Mouse (Mus musculus): ENCODE data around the gene Ly6g6c. TPM values are rescaled to one million over a fixed set of nuclear protein-coding genes. Genes with fewer than 3 reads are reported as not detected.

The Ly6g6c gene
- total RNA-seq, 2 experiments from 2014 or later: not detected

DNA sequence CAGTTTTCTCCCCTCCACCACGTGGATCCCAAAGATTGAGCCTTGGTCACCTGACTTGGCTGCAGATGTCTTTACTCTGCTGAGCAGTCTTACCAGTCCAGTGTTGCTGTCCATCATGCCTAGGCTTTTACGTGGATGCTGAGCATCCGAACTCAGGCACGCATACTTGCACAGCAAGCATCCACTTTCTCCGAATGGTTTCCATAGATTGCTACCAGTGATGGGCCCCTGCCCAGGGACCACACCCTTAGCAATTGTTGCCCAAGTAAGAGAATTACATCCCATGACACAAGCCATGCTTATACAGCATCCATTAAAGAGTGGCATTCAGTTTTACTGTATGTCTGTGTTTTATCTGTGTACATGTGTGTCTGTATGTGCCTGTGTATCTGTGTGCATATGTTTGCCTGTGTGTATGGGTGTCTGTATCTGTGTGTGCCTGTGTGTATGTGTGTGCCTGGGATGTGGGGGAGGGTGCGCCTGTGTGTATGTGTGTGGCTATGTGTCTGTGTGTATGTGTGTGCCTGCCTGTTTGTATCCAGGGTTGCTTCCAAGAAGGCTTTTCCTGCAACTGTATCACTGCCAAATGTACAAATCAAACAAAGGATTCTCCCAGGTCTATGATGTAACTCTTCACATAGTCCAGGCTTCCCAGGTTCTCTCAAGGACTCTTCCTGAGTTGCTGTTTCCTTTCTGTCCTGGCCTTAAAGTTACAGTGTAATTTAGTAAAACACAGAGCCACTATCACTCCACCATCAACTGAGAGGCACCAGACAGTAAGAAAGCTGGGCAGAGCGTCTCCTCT lies 9.3 kb upstream of the Ly6g6c start:
- DNase-seq (ENCODE audit: low spot score in 2 of 2): no peak

DNA sequence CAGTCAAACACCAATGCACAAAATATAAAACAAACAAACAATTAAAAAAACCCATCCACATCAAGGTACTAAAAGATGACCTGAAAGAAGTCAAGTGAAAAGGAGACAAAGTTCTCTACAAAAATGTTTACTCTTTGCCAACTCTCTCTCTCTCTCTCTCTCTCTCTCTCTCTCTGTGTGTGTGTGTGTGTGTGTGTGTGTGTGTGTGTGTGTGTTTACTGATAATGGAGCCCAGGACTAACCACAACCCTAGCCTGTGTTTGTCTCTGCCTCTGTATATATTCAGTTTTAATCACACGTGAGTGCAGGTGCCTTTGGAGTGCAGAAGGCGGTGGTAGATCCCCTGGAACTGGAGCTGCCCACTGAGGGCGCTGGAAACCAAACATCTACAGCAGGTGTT lies 8.1 kb upstream of the Ly6g6c start:
- no peak for DNase-seq (ENCODE audit: low spot score in 2 of 2)

DNA sequence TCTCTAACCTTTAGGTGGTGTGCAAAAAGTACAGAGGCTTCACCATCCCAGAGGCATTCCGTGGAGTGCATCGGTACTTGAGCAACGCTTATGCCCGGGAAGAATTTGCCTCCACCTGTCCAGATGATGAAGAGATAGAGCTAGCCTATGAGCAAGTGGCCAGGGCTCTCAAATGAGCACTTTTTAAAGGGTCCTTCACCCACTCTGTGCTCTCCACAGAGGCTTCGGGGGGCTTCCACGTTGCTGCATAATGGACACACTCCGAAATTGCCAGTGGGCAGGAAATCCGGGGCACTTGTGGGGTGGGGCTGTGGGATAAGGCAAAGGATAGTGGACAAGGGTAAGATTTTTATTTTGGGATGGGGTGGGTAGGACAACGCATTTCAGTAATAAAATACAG lies 6.9 kb upstream of the Ly6g6c start:
- no peak for DNase-seq (ENCODE audit: low spot score in 2 of 2)

DNA sequence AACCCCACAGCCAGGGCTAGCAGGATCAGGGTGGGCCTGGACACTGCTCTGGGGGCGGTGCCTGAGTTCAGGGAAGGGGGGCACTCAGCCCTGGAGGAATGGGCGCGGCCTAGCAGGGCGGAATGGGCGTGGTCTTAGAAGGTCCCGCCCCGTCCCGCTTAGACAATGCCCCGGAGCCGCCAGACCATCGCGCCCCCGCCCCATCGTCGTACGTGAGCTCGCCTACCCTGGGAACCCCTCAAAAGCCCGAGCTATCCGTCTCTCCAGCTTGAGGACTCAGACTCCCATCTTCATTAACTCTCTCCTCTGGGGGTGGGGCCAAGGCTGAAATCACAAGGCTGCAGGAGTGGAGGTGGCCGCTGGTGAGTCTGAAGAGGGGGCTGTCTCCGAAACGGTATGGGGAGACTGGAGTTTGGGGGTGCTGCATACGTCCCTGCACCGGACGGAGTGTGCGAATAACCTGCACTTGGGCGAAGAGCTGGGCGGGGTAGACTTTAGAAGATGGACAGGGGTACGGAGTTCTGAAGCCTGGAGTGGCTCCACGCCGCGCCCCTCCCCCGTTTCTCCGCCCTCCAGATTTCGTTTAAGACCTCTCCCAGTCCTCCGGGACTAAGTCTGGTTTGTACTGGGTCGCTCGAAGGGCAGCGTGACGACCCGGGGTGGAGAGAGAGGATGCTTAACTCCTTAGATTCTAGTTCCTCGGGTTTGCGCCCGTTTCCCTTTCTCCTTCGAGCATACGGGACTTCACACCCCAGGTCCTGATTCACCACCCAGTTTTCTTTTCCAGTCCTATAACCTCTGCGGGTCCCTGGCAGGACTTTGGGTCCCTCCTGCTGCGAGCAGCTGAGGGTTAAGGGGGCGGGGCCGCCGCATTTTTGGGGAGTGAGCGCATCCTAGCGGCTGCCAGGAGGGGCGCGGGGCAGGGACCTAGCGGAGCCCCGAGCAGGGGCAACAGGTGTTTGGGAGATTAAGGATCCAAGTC lies 6.0 kb upstream of the Ly6g6c start, which contains the start of gene Ddah2:
TSS of gene Ddah2 (plus strand) at position 125 of the 982 bp plus-strand sequence.
- DNase-seq (ENCODE audit: low spot score in 2 of 2): peak; percentile 39 to 66

DNA sequence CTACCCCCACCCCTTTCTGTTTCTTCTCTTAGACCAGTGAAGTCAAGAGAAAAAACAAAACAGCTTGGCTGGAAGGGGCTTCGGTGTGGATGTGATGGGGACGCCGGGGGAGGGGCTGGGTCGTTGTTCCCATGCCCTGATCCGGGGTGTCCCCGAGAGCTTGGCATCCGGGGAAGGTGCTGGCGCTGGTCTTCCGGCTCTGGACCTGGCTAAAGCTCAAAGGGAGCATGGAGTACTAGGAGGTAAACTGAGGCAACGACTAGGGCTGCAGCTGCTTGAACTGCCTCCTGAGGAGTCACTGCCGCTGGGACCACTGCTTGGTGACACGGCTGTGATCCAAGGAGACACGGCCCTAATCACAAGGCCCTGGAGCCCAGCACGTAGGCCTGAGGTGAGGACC lies 5.1 kb upstream of the Ly6g6c start:
- DNase-seq (ENCODE audit: low spot score in 2 of 2): no peak

DNA sequence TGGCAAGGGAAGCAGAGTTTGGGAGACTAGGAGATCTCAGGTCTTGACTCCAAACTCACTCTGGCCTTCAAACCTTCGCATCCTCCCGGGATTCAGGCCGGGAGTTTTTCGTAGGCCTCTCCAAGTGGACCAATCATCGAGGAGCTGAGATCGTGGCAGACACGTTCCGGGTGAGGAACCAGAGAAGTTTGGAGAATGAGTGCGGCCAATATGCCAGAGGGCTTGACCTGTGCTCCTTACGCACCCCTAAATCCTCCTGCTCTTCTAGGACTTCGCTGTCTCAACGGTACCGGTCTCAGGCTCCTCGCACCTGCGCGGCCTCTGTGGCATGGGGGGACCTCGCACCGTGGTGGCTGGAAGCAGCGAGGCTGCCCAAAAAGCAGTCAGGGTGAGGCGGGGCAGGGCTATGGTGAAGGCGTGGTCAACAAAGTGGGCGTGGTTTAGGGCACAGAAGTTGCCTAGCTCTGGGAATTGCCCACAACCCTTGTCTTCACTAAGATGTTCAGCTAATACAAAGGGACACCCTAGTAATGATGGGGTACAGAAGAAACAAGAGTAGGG lies 4.4 kb upstream of the Ly6g6c start:
- no peak for DNase-seq (ENCODE audit: low spot score in 2 of 2)

DNA sequence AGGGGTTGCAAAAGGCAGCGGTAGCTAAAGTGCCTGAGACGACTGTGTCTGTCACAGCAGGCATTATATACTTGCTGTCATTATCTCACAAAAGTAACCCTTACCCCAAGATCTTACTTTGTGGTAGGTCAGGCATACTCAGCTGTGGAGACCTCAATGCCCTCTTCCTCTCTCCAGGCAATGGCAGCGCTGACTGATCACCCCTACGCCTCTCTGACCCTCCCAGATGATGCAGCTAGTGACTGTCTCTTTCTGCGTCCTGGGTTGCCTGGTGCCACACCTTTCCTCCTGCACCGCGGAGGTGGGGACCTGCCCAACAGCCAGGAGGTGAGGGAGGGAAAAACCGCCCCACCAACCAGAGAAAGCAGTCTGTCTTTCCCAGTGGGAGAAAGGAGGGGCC lies 3.9 kb upstream of the Ly6g6c start:
- DNase-seq (ENCODE audit: low spot score in 2 of 2): no peak

DNA sequence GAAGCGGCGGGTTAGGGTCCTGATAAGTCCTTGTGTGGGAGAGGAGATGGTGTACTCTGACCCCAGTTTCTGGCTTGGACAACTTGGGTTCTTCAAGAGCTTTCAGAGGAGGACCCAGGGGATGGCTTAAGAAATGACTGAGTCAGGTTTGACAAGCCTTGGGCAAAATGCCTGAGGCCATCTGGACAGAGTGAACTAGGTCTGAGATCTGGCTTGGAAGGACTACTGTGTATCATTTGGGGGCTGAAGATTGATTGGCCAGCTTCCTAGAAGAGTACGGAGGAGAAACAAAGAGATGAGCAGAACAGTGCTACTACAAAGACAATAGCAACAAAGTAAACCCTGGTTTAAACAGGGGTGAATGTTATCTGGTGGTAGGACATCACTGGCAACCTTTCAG lies 1.7 kb upstream of the Ly6g6c start:
- DNase-seq (ENCODE audit: low spot score in 2 of 2): no peak

DNA sequence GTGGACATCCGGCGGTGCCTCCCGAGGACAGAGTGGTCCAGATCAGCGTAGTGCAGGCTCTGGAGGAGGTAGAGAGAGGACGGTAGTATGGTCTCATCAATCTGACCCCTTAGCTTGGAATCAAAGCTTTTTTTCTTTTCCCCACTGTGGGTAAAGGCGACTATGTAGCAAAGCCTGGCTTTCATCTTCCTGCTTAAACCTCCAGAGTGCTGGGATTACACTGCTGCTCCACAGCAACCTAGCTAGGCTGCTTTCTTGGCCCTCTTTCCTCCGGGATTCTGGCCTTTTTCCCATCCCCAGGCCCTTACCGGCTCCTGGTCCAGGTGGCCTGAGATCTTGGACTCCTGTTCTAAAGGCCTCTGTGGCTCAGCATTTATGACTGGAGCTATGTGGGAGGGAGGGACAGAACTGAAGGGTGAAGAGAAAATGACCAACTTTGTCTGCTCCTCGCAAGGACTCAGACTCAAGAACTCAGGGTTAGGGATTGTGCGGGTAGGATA lies 760 bp upstream of the Ly6g6c start:
- DNase-seq (ENCODE audit: low spot score in 2 of 2): no peak

DNA sequence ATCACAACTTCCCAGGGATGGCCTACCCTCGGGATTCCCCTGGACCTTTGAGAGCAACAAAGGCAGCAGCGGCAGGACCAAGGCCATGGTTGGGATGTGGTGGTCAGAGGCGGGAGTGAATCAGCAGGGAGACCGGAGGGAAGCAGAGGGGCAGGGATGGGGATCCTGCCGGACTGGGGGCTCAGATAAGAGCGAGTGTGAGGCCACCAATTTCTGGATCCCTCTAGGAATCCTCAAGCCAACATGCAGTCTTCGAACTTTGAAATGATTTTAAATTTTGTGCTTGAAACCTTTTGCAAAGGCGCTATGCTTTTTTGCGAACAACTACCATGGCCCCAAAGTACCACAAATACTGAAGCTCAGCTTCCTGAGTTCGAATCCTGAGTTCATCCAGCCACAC lies 896 bp downstream of the Ly6g6c start, which contains the start of gene Mpig6b:
TSS of gene Mpig6b (minus strand) at position 101 of the 400 bp plus-strand sequence.
- no peak for DNase-seq (ENCODE audit: low spot score in 2 of 2)

DNA sequence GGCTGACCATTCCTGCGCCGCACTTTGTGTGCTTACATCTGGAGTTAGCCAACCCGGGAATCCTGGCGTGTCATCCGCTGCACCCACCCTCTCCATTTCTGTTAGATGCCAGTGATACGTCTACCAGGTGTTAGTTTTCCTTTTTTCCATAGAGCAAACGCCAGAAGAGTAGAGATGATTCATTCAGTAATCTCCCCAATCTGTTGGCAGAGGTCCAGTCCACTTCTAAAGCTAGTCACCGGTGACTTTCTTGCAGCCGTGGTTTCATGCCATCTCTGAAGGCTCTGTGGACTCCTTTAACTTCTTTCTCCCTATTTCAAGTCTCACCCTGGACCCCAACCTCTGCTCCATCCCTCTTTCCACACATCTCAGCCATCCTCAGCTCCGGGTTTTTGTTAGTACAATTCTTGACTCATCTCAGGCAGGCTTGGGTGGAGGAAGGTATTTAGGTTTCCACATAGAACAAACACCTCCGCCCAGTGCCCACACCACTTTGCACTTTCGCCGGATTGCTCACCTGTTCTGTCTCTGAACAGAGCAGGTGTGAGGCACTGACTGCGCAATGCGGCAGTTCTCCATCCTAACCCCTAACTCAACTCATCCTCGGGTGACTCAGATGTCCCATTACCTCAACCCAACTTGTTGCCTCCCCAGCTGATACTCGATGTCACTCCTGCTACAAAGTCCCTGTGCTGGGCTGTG lies 3.2 kb downstream of the Ly6g6c start:
- no peak for DNase-seq (ENCODE audit: low spot score in 2 of 2)

DNA sequence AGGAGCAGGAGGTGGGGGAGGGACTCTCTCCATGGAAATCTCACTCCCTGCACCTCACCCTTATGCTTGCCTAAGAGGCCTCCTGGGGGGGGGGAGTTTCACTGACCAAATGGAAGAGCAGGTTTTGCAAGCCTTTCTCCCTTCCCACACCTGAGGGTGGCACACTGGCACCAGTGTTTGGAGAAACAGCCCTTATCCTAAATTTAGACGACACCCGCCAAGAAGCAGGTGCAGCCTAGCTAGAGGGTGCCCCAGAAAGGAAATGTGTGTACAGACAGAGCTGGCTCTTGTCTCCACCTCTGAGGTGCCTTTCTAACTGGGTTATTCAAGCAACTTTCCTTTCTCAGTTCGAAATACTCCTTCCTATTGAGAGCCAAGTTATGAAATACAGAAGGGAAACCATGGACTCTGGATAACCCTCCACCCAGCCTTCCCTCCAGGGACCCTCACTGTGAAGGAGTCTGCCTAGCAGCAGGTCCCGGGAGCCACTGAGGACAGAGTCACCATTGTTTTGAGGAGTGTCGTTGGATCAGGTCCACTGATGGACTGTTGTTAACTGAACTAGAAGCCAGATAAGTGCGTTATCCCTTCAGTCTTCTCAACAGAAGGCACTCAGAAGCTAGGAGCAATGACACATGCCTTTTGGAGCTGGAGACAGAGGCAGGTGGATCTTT lies 5.5 kb downstream of the Ly6g6c start:
- no peak for DNase-seq (ENCODE audit: low spot score in 2 of 2)

DNA sequence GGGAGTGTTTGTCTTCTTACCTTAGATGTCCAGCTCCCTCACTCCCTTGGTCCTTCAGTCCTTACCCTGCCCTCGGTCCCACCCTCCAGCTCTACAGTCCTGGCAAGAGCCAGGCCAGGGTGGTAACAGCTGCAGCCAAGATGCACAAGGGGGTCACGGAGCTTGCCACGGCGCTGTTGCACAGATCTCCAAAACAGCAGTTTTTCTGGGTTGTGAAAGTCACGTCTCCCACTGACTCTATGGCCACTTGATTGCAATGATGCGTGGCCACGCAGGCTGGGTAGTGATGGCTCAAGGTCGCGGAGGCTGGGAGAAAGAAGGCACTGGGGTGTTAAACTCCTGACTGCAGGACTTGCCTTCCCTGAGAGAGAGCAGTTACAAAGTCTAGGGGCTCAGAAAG lies 6.3 kb downstream of the Ly6g6c start:
- DNase-seq (ENCODE audit: low spot score in 2 of 2): no peak

DNA sequence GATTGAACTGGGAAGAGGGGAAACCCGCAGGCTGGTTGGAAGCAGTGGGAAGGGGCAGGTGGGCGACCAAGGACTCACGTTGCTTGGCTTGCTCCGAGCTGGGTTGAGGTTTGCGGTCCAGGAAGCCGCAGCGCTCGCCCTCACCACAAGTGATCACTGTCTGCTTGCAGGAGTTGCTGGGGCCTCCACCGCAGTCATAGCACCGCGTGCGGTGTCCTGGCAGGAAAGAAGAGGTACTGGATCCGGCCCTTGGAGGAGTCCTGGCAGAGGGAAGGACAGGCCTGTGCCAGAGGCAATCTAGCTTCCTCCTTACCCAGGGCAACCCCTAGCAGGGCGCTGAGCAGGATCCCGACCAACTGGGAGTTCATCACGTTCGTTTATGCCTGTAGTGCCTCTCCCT lies 8.9 kb downstream of the Ly6g6c start:
- no peak for DNase-seq (ENCODE audit: low spot score in 2 of 2)

DNA sequence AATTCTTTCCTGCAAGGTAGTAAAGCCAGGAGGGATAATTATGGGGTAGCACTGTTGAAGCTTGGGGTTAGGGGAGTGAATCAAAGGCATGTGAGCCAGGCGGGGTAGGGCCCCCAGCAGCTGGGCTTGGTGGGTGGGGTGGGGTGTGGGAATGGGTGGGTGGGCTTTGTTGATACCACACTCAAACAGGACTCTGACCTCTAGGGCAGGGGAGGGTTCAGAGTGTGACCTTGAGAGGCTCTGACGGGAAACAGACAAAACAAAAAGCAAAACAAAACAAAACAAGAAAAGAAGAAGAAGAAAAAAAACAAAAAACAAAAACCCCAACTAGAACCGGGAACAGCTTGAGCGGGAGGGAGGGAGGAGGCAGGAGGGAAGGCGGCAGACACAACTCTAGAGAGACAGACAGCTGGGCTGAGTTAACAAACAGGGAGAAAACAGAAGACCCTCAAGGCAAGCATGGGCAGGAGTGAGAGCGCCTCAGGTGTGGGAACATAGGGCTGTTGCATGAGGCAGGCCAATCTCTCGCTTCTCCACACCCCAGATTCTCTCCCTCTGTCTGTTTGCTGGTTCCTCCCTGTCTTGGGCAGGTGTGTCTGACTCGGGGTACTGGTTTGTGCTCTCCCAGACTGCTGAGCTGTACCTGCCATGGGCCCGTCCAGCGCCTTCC lies 11.5 kb downstream of the Ly6g6c start, which contains the start of gene Ly6g6e:
TSS of gene Ly6g6e (plus strand) at position 396 of the 670 bp plus-strand sequence.
- no peak for DNase-seq (ENCODE audit: low spot score in 2 of 2)

DNA sequence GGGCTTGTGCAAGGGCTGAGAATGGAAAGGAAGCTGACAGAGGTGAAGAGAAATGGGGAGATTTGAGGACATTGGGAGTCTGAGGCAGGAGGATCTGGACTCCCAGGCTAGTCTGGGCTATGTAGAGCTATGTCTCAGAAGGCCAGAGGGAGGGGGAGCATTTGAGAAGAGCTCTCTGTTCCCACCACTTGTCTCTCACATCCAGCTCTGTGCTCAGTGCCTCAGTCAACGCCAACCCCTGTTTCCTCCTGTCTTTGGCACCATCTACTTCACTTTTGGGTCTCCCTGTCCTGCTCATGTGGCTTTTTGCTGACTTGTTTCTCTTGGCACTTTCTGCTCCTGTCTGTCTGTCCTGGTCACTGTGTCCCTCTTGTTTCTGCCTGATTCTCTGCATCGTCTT lies 12.1 kb downstream of the Ly6g6c start:
- DNase-seq (ENCODE audit: low spot score in 2 of 2): no peak

DNA sequence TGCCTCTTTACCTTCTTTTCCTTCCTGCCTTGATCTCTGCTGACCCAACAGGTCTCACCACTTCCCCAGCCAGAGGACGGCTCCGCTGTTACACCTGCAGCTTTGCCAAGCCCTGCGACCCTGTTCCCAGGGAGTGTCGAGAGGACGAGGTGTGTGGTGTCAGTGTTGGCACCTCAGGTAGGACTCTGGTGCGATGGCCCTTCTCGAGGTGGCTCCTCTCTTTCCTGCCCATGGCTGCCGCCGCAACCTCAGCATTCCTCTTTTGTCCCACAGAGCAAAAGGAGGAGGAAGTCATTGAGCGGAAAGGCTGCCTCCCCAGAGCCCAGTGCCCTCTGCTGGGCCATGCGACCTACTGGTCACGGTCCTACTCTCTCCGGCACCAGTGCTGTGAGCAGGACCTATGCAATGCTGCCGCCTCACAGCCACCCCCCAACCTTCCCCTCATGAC lies 12.6 kb downstream of the Ly6g6c start, which contains the start of gene Ly6g6d:
TSS of gene Ly6g6d (minus strand) at position 280 of the 448 bp plus-strand sequence.
- DNase-seq (ENCODE audit: low spot score in 2 of 2): no peak

DNA sequence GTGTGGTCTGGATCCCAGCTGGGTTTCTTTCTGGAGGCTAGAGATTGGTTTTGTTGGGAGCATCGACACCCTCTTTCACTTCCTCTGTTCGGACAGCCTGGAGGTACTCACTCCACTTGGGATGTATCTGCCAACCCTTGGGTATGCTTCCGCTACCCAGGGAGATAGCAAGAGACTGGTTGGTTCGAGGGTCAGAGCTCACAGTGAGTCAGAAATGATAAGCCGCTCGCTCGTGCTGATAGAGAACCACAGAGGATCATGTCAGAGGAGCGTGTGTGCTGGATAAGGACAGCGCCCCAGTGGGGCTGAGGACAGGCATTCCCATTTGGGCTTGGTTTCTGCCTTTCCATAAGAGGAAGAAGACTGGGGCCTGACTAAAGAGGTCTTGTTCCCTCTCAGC lies 14.6 kb downstream of the Ly6g6c start:
- no peak for DNase-seq (ENCODE audit: low spot score in 2 of 2)

DNA sequence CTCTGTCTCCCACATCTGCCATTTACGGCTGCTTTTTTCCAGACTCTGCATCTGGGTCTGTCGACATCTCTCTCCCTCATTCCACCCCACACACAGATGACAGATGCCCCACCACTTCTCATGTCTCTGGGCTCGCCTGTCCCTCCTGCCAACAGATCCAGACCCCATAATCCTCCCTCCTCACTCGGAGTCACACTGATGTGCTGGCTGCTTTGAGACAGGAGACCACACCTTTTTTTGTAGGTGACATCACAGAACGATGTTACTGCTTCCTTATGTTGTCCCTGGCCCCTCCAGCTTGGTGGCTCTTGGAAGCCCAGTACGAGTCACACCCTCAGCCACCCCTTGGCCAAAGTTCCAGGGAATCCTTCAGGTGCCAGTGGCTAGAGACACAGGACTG lies 15.1 kb downstream of the Ly6g6c start:
- no peak for DNase-seq (ENCODE audit: low spot score in 2 of 2)

Data from layer of hippocampus, adult 18-20 months (tissue).